Mouse (Mus musculus) limb, embryonic 12.5 days (tissue): ENCODE measurements around the gene Il1rl2. TPM values are rescaled to one million over a fixed set of nuclear protein-coding genes. Genes with fewer than 3 reads are reported as not detected.
"Not testable (repeated sequence)": the region's sequence is repeated elsewhere in the genome, so short reads cannot be mapped to it uniquely, and the experiment has no call there.

Experiments used
- ATAC-seq: fragments of 200-750 bp; cut with Nextera tagmentation; 2 replicates; pipeline ENCODE4 v1.8.0; 2017; ENCODE audit warnings: low read depth, moderate TSS enrichment; ENCODE audit not compliant: insufficient number of reproducible peaks, insufficient read depth, low FRiP score, low TSS enrichment
- H3K27ac ChIP-seq: fragments of 300-500 bp; sonication (generic); 2 replicates; pipeline ENCODE4 v1.5.1; 2016; ENCODE audit warnings: mild to moderate bottlenecking, moderate library complexity
- H3K27me3 ChIP-seq: fragments of 300-500 bp; sonication (generic); 2 replicates; pipeline ENCODE4 v1.6.1; 2016; ENCODE audit warnings: mild to moderate bottlenecking, moderate library complexity
- H3K36me3 ChIP-seq: fragments of 300-500 bp; sonication (generic); 2 replicates; pipeline ENCODE4 v1.6.1; 2016; ENCODE audit warnings: mild to moderate bottlenecking, moderate library complexity
- H3K4me1 ChIP-seq: fragments of 300-500 bp; sonication (generic); replicated peaks from 2 replicates; pipeline ENCODE4 v1.6.1; 2016
- H3K4me2 ChIP-seq: fragments of 300-500 bp; sonication (generic); 2 replicates; pipeline ENCODE4 v1.6.1; 2016; ENCODE audit warnings: mild to moderate bottlenecking, moderate library complexity
- H3K4me3 ChIP-seq: fragments of 300-500 bp; sonication (generic); replicated peaks from 2 replicates; pipeline ENCODE4 v1.5.1; 2016; ENCODE audit warnings: mild to moderate bottlenecking
- H3K9ac ChIP-seq: fragments of 300-500 bp; sonication (generic); replicated peaks from 2 replicates; pipeline ENCODE4 v1.6.1; 2016; ENCODE audit warnings: mild to moderate bottlenecking, moderate library complexity
- H3K9me3 ChIP-seq: fragments of 300-500 bp; sonication (generic); 2 replicates; pipeline ENCODE4 v1.6.1; 2016; ENCODE audit warnings: mild to moderate bottlenecking, moderate library complexity
- WGBS: fragments of 180-500 bp; shearing (Covaris S2); methylation state at CpG from one replicate; pipeline ENCODE4 v1.1.7; 2016; 5-methylcytosine and 5-hydroxymethylcytosine counted together
- polyA plus RNA-seq: library from polyadenylated mRNA; unstranded; fragments of >200 nt; fragmentation: Nextera tagmentation; extraction: Ambion mirVana; gene quantifications from 2 replicates; pipeline ENCODE4 v1.2.1, GENCODE M21; 2016

The Il1rl2 gene
- polyA plus RNA-seq, 1 experiment from 2014 or later: 2.3 TPM

DNA sequence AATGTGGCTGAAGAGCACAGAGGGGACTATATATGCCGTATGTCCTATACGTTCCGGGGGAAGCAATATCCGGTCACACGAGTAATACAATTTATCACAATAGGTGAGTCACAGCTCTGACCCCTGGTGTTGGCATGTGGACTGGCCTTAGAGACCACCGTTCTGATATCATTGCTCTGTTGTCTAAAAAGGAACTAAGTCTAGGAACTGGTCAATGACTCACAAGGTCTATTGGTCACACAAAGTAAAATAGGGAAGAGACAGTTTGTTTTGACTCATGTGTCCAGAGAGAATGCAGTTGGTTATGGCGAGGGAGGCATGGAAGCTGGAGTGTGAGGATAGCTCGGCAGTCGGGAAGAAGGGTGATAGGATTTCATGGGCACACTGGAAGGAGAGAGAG is 29.6 kb upstream of the Il1rl2 start:
- Histone ChIP-seq H3K4me3 (no peak overlapping the region), H3K4me1 (no peaks in the 10 kb centered on the region), H3K9ac (no peak overlapping the region), H3K4me2 (no peak overlapping the region), H3K36me3 (no peaks in the 10 kb centered on the region), H3K27me3 (no peaks in the 10 kb centered on the region), H3K9me3 (no peaks in the 10 kb centered on the region), H3K27ac (no peak overlapping the region)
- 89% methylated on average over 9 of the region's 9 CpGs for WGBS
- ATAC-seq: no peak

DNA sequence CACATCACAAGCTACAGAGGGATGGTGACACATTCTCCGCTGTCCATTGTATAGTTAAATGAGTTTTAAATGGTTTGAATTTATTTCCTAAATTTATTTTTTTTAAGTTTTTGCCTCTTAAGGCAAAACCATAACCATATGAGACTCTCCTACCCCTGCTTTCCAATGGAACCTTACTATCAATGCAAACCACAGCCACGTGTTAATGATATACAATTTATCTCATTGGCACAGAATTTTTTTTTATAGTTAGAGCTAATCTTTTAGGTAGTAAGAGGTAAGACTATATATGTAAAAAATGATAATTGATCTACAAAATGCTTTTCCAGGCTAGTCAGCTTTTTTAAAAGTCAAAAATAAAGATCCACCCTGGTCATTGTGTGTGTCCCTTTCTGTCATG is 26.4 kb upstream of the Il1rl2 start:
- no peak overlapping the region for H3K27ac ChIP-seq
- H3K4me1 ChIP-seq: no peaks in the 10 kb centered on the region
- no peak overlapping the region for H3K9ac ChIP-seq
- H3K27me3 ChIP-seq: no peaks in the 10 kb centered on the region
- ATAC-seq: no peak
- no peaks in the 10 kb centered on the region for H3K36me3 ChIP-seq
- no peak overlapping the region for H3K4me3 ChIP-seq
- no peaks in the 10 kb centered on the region for H3K9me3 ChIP-seq
- H3K4me2 ChIP-seq: no peak overlapping the region
- WGBS: 81% methylated on average over 2 of the region's 2 CpGs

DNA sequence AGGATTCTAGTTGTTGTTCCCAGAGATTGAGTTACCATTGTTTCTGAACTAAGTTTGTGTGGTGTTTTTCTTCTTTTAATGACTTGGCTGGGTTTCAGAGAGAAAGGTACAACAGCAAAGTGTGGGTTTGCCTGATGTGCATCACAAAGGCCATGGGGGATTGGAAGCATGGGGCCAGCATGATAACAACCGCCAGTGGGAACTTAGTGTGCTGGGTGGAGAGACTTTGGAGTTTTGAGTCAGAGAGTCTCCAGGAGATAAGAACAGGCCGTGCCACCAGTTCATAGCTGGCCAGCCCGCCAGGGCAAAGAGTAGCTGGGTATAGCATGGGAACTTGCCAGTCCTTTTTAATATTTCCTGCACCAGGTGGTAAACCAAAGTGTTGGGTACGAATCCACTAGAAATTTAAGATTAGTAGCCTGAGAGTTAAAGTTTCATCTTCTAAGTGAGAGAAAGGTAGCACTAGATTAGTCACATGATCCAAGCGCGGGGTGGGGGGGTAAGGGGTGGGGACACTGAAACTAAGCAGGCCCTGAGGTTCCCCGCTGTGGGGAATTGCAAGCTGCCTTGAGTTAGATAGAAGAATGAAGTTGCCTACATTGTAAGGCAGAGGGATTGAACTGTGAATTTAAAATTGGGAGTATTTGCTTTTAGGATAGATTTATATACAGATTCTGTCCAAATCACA is 21.1 kb upstream of the Il1rl2 start:
- no peak for ATAC-seq
- Histone ChIP-seq H3K9ac (no peak overlapping the region), H3K9me3 (no peaks in the 10 kb centered on the region), H3K4me3 (no peak overlapping the region), H3K4me2 (no peak overlapping the region), H3K4me1 (no peaks in the 10 kb centered on the region), H3K36me3 (no peaks in the 10 kb centered on the region), H3K27me3 (no peaks in the 10 kb centered on the region), H3K27ac (no peak overlapping the region)
- 66% methylated on average over 7 of the region's 7 CpGs for WGBS

DNA sequence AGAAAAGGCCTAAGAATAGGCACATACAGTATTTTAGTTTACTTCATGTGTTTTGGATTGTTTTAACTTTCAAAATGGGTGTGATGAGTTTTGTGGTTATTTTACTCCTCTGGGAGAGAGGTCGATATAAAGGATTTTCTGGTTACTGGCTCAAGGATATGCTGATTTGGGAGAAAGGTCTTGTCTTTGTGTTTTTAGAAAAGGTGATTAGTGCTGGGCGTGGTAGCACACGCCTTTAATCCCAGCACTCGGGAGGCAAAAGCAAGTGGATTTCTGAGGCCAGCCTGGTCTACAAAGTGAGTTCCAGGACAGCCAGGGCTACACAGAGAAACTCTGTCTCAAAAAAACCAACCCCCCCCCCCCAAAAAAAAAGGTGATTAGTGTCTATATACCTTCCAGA is 20.1 kb upstream of the Il1rl2 start:
- 69% methylated on average over 4 of the region's 4 CpGs for WGBS

DNA sequence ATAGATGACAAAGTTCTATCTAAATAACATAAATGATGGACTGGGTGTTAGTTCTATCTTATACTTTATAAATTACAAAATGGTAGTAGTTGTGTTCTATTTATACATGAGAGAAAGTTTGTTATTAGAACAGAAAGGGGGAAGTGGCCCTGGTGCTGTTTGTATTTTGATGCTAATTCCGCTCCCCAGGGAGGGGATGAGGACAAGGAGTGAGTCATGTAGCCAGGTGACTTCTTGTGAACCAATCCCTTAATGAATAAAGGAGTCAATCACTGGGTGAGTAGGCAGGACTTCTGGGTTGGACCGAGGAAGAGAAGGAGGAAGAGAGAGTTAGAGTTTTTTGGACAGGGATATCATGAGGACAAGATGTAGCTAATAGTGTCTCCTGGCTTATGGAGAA is 18.3 kb upstream of the Il1rl2 start:
- no peak overlapping the region for H3K4me2 ChIP-seq
- WGBS: 90% methylated on average over 2 of the region's 2 CpGs

More for the DNA sequence above, 20.1 kb upstream of the Il1rl2 start:
- H3K36me3 ChIP-seq, H3K27ac ChIP-seq, H3K9me3 ChIP-seq, H3K27me3 ChIP-seq, ATAC-seq, H3K4me1 ChIP-seq, H3K4me2 ChIP-seq, H3K9ac ChIP-seq, H3K4me3 ChIP-seq: not testable (repeated sequence)

DNA sequence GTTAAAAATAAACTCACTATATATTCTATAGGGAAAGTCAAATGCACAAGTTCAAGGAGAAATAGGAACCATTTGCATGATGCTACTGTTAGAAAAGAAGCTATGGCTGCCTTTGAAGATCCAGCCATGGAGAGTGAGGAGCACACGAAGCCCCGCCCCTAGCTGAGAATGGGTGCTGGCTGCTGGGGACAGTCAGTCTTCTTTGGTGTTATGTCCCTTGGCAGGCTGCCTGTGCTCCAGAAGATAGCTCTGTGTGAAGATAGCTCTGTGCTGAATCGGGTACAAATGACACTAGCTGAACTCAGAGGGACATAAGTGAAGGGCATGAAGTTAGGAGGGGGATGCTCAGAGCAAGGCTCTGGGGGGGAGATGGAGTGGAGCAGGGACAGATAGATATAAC is 13.3 kb upstream of the Il1rl2 start:
- no peaks in the 10 kb centered on the region for H3K36me3 ChIP-seq
- H3K4me1 ChIP-seq: no peaks in the 10 kb centered on the region
- H3K27ac ChIP-seq: no peak overlapping the region
- no peaks in the 10 kb centered on the region for H3K9me3 ChIP-seq
- no peaks in the 10 kb centered on the region for H3K27me3 ChIP-seq
- no peak overlapping the region for H3K9ac ChIP-seq
- no peak for ATAC-seq
- H3K4me3 ChIP-seq: no peak overlapping the region
- no peak overlapping the region for H3K4me2 ChIP-seq
- 82% methylated on average over 3 of the region's 3 CpGs for WGBS

More for the DNA sequence above, 18.3 kb upstream of the Il1rl2 start:
- H3K36me3 ChIP-seq: no peaks in the 10 kb centered on the region
- no peak for ATAC-seq
- H3K27ac ChIP-seq: no peak overlapping the region
- H3K4me1 ChIP-seq: no peaks in the 10 kb centered on the region
- H3K4me3 ChIP-seq: no peak overlapping the region
- H3K9ac ChIP-seq: no peak overlapping the region
- no peaks in the 10 kb centered on the region for H3K27me3 ChIP-seq
- no peaks in the 10 kb centered on the region for H3K9me3 ChIP-seq

DNA sequence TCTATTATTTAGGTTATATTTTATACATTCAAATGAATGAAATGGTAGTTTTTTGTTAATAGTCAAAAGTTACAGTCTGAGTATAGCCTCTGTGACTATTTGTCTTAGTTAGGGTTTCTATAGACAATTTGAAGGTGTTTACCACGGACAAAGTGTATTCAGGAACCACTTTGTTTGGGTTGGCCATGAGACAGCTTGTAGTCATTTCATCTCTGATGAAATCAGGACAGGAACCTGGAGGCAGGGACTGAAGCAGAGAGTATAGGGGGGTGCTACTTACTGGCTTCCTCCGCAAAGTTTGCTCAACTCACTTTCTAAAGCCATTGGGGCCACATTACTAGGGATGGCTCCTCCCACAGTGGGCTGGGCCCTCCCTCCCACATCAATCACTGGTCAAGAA is 12.8 kb upstream of the Il1rl2 start:
- no peaks in the 10 kb centered on the region for H3K9me3 ChIP-seq
- no peak overlapping the region for H3K27ac ChIP-seq
- no peak overlapping the region for H3K9ac ChIP-seq
- H3K4me2 ChIP-seq: no peak overlapping the region
- H3K27me3 ChIP-seq: no peaks in the 10 kb centered on the region
- no peaks in the 10 kb centered on the region for H3K4me1 ChIP-seq
- WGBS: 82% methylated on average over 2 of the region's 2 CpGs
- no peaks in the 10 kb centered on the region for H3K36me3 ChIP-seq
- no peak overlapping the region for H3K4me3 ChIP-seq
- ATAC-seq: no peak

DNA sequence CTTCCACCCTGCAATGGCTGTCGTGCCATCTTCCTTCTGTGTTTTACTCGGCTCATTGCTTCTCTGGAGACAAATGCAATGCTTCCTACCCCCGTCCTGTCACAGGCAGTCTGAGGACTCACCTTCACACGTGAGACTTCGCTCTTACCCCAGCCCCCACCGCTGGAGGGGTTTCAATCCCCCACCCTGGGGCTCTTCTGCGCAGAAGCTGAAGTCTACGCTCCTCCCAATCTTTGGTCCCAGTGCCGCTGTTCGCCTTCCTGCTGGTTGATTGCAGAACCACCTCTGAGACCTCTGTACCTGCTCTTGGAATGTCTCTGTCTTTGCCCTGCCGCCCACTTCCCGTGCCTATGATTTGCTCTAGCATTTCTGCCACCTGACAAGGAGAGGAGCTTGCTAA is 10.4 kb upstream of the Il1rl2 start:
- Histone ChIP-seq H3K4me1 (no peaks in the 10 kb centered on the region), H3K9me3 (no peaks in the 10 kb centered on the region), H3K27ac (no peak overlapping the region), H3K4me3 (no peak overlapping the region), H3K4me2 (no peak overlapping the region), H3K9ac (no peak overlapping the region), H3K36me3 (no peaks in the 10 kb centered on the region), H3K27me3 (no peaks in the 10 kb centered on the region)
- ATAC-seq: no peak
- WGBS: 78% methylated on average over 12 of the region's 12 CpGs

DNA sequence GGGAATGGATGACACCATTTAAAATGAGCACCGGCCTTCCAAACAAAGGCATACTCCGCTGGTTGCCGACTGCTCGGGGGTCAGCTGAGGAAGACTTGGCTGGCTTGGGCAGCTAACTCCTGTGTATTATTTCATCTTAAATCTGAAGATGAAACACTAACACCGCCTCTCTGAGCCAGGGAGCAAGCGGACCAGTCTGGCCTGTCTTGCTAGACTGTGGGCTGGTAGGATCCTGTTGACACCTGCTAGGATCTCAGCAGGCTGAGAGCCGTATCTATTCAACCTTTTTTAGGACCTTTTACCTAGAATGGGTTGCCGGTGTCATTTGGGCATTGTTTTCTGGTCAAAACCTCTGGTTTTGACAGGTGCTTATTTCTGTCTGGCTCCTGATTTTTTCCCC is 6.8 kb upstream of the Il1rl2 start:
- H3K9me3 ChIP-seq: no peaks in the 10 kb centered on the region
- 94% methylated on average over 8 of the region's 8 CpGs for WGBS
- H3K27ac ChIP-seq: no peak overlapping the region
- H3K36me3 ChIP-seq: no peaks in the 10 kb centered on the region
- no peaks in the 10 kb centered on the region for H3K4me1 ChIP-seq
- H3K27me3 ChIP-seq: peaks cover 3% of the 10 kb centered on the region; the same call in 1 of the 2 replicates
- no peak overlapping the region for H3K4me2 ChIP-seq
- no peak overlapping the region for H3K4me3 ChIP-seq
- no peak for ATAC-seq
- H3K9ac ChIP-seq: no peak overlapping the region

DNA sequence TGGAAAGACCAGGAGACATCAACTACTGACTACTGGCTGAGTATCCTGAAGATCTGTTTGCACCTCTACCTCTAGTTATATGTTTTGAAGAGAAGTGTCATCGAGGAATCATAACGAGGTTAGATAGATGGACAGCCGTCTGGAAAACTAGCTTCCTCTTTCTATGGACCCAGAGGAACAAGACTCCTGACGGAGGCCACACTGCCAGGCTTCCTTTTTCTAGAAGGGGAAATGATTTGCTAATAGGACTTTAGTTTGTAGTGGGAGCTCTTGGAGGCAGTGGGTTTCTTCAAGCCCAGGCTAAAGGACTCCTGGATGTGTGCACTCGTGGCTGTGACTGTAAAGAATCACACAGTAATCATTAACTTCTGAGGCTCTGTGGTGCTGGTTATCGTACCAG is 2.6 kb upstream of the Il1rl2 start:
- no peak overlapping the region for H3K4me2 ChIP-seq
- 78% methylated on average over 6 of the region's 6 CpGs for WGBS
- peaks cover 10% of the 10 kb centered on the region for H3K4me1 ChIP-seq
- no peak overlapping the region for H3K4me3 ChIP-seq
- no peaks in the 10 kb centered on the region for H3K36me3 ChIP-seq
- ATAC-seq: no peak
- no peak overlapping the region for H3K27ac ChIP-seq
- H3K9ac ChIP-seq: no peak overlapping the region
- H3K27me3 ChIP-seq: peaks cover 33% of the 10 kb centered on the region
- no peaks in the 10 kb centered on the region for H3K9me3 ChIP-seq

DNA sequence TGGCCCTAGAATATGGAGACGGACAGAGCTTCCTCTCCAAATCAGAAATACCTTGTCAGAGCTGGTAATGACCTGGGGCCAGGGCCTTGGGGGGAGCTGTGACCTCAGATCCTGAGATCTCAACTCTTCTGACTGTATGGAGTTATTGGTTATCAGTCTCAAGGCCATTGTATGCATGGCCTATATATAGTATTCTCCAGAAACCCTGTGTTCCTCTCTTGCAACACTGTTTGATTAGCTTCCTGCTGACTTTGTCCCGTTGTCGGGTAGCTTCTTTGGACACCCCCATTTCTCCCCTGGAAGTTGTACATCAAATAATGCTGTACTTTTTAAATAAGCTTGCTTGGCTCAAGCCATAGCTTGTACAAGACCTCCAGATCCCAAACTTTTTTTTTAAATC is 1.9 kb upstream of the Il1rl2 start:
- no peak overlapping the region for H3K9ac ChIP-seq
- H3K27ac ChIP-seq: no peak overlapping the region
- H3K4me1 ChIP-seq: peaks cover 10% of the 10 kb centered on the region
- ATAC-seq: no peak
- no peaks in the 10 kb centered on the region for H3K36me3 ChIP-seq
- peaks cover 35% of the 10 kb centered on the region for H3K27me3 ChIP-seq
- no peaks in the 10 kb centered on the region for H3K9me3 ChIP-seq
- H3K4me3 ChIP-seq: no peak overlapping the region
- no peak overlapping the region for H3K4me2 ChIP-seq
- WGBS: 87% methylated on average over 3 of the region's 3 CpGs
